Mouse (Mus musculus) cerebellum, postnatal 25 days (tissue): Measurements from ENCODE around the gene Trmt1.

Experiments
- DNase-seq, 2 experiments: peaks; one replicate each; pipeline ENCODE4 v3.0.0; 2021; ENCODE audit warnings: mixed read lengths in 2 of 2

Trmt1 gene

GRCm38 (mm10) chr8:84709931-84710330 is 23.8 kb downstream of the Trmt1 start:
- DNase-seq: no peak

- no peak for DNase-seq
Measured at GRCm38 (mm10) chr8:84711312-84711711, 25.2 kb downstream of the Trmt1 start.

- no peak for DNase-seq
Measured at GRCm38 (mm10) chr8:84711933-84712758, 26.0 kb downstream of the Trmt1 start.

GRCm38 (mm10) chr8:84712759-84713120 is 26.6 kb downstream of the Trmt1 start:
- DNase-seq: no peak

GRCm38 (mm10) chr8:84713381-84713780 is 27.3 kb downstream of the Trmt1 start:
- no peak for DNase-seq

- DNase-seq: no peak
Measured at GRCm38 (mm10) chr8:84714161-84714560, 28.1 kb downstream of the Trmt1 start.

- DNase-seq: no peak
Measured at GRCm38 (mm10) chr8:84715893-84716468, 29.9 kb downstream of the Trmt1 start.

GRCm38 (mm10) chr8:84716790-84717189 is 30.7 kb downstream of the Trmt1 start:
- DNase-seq: no peak

- DNase-seq: no peak
Measured at GRCm38 (mm10) chr8:84718476-84718875, 32.4 kb downstream of the Trmt1 start.

GRCm38 (mm10) chr8:84718959-84719690 is 33.0 kb downstream of the Trmt1 start:
- DNase-seq: peak; percentile 63 to 68

- no peak for DNase-seq
Measured at GRCm38 (mm10) chr8:84722530-84722849, 36.4 kb downstream of the Trmt1 start.

GRCm38 (mm10) chr8:84722850-84723570 is 36.9 kb downstream of the Trmt1 start, which contains the start of gene G430095P16Rik:
G430095P16Rik (plus strand) TSS chr8:84723007.
- peak; percentile 72 to 75 for DNase-seq

- peak in 1 of 2 experiments; percentile 66 for DNase-seq
Measured at GRCm38 (mm10) chr8:84723571-84723900, 37.4 kb downstream of the Trmt1 start.

GRCm38 (mm10) chr8:84724683-84725082 is 38.6 kb downstream of the Trmt1 start:
- no peak for DNase-seq

GRCm38 (mm10) chr8:84725246-84725940 is 39.3 kb downstream of the Trmt1 start:
- no peak for DNase-seq

GRCm38 (mm10) chr8:84725941-84726259 is 39.8 kb downstream of the Trmt1 start:
- DNase-seq: peak; percentile 55 to 63

GRCm38 (mm10) chr8:84728474-84728873 is 42.4 kb downstream of the Trmt1 start:
- peak in 1 of 2 experiments; percentile 45 for DNase-seq

- DNase-seq: peak; percentile 81 to 83
Measured at GRCm38 (mm10) chr8:84729921-84730362, 43.8 kb downstream of the Trmt1 start.

GRCm38 (mm10) chr8:84730541-84731370 is 44.6 kb downstream of the Trmt1 start:
- DNase-seq: peak; percentile 59 to 60

- DNase-seq: peak in 1 of 2 experiments; percentile 63
Measured at GRCm38 (mm10) chr8:84731371-84732177, 45.5 kb downstream of the Trmt1 start.

- DNase-seq: no peak
Measured at GRCm38 (mm10) chr8:84732545-84732944, 46.4 kb downstream of the Trmt1 start.
